Mouse (Mus musculus) forebrain, embryonic 16.5 days (tissue): ENCODE data around the gene Pde1a. TPM values are rescaled to one million over a fixed set of nuclear protein-coding genes. Genes with fewer than 3 reads are reported as not detected.

Experiments used
- ATAC-seq: fragments of 200-750 bp; cut with Nextera tagmentation; 2 replicates; pipeline ENCODE4 v1.8.0; 2017; ENCODE audit warnings: mild to moderate bottlenecking, moderate library complexity
- H3K27ac ChIP-seq: fragments of 300-500 bp; sonication (generic); 2 replicates; pipeline ENCODE4 v1.5.1; 2014; ENCODE audit warnings: low read length, control low read depth
- H3K27me3 ChIP-seq: fragments of 300-500 bp; sonication (generic); replicated peaks from 2 replicates; pipeline ENCODE4 v1.6.1; 2014; ENCODE audit warnings: low read length; ENCODE audit not compliant: control insufficient read depth, insufficient read depth
- H3K36me3 ChIP-seq: fragments of 300-500 bp; sonication (generic); 2 replicates; pipeline ENCODE4 v1.6.1; 2014; ENCODE audit not compliant: control insufficient read depth, insufficient read depth
- H3K4me1 ChIP-seq: fragments of 300-500 bp; sonication (generic); replicated peaks from 2 replicates; pipeline ENCODE4 v1.6.1; 2014; ENCODE audit warnings: low read length; ENCODE audit not compliant: control insufficient read depth, insufficient read depth
- H3K4me2 ChIP-seq: fragments of 300-500 bp; sonication (generic); 2 replicates; pipeline ENCODE4 v1.6.1; 2014; ENCODE audit warnings: mild to moderate bottlenecking, low read length, control low read depth
- H3K4me3 ChIP-seq: fragments of 300-500 bp; sonication (generic); replicated peaks from 2 replicates; pipeline ENCODE4 v1.5.1; 2014; ENCODE audit warnings: mild to moderate bottlenecking, low read length, control low read depth
- H3K9ac ChIP-seq: fragments of 300-500 bp; sonication (generic); replicated peaks from 2 replicates; pipeline ENCODE4 v1.6.1; 2014; ENCODE audit warnings: low read depth, low read length, control low read depth
- H3K9me3 ChIP-seq: fragments of 300-500 bp; sonication (generic); 2 replicates; pipeline ENCODE4 v1.6.1; 2016; ENCODE audit warnings: low read length; ENCODE audit not compliant: control insufficient read depth
- WGBS: fragments of 180-500 bp; shearing (Covaris S2); extraction: QIAGEN DNeasy Blood & Tissue Kit; methylation state at CpG from one replicate; pipeline ENCODE4 v1.1.7; 2014; 5-methylcytosine and 5-hydroxymethylcytosine counted together
- polyA plus RNA-seq: library from polyadenylated mRNA; unstranded; fragments of >200 nt; fragmentation: Nextera tagmentation; extraction: Ambion mirVana; gene quantifications from 2 replicates; pipeline ENCODE4 v1.2.1, GENCODE M21; 2015

The Pde1a gene
- polyA plus RNA-seq, 1 experiment from 2014 or later, result 20.3 TPM

GRCm38 (mm10) chr2:79978992-79979391 is 150.3 kb downstream of the Pde1a start:
- Histone ChIP-seq H3K9me3 (no peaks in the 10 kb centered on the region), H3K36me3 (no peaks in the 10 kb centered on the region), H3K4me3 (no peak overlapping the region), H3K27me3 (no peaks in the 10 kb centered on the region), H3K4me2 (no peak overlapping the region), H3K27ac (no peak overlapping the region), H3K4me1 (peaks cover 4% of the 10 kb centered on the region; the same call in 1 of the 2 replicates), H3K9ac (no peak overlapping the region)
- ATAC-seq, result no peak
- WGBS, result 83% methylated on average over 1 of the region's 1 CpGs

- H3K36me3 ChIP-seq, result no peaks in the 10 kb centered on the region
- H3K9me3 ChIP-seq, result no peaks in the 10 kb centered on the region
- H3K4me2 ChIP-seq, result no peak overlapping the region
- H3K4me3 ChIP-seq, result no peak overlapping the region
- no peak overlapping the region for H3K27ac ChIP-seq
- no peaks in the 10 kb centered on the region for H3K4me1 ChIP-seq
- H3K9ac ChIP-seq, result no peak overlapping the region
- no peaks in the 10 kb centered on the region for H3K27me3 ChIP-seq
- no peak for ATAC-seq
- 67% methylated on average over 5 of the region's 5 CpGs for WGBS
Observed at GRCm38 (mm10) chr2:79977259-79977658, 152.0 kb downstream of the Pde1a start.

- Histone ChIP-seq H3K4me3 (no peak overlapping the region), H3K4me2 (no peak overlapping the region), H3K9me3 (no peaks in the 10 kb centered on the region), H3K27me3 (no peaks in the 10 kb centered on the region), H3K9ac (no peak overlapping the region), H3K4me1 (no peaks in the 10 kb centered on the region), H3K36me3 (no peaks in the 10 kb centered on the region), H3K27ac (no peak overlapping the region)
- no peak for ATAC-seq
Observed at GRCm38 (mm10) chr2:79975947-79976346, 153.3 kb downstream of the Pde1a start.

GRCm38 (mm10) chr2:79972271-79972670 is 157.0 kb downstream of the Pde1a start:
- H3K9ac ChIP-seq, result no peak overlapping the region
- H3K27me3 ChIP-seq, result no peaks in the 10 kb centered on the region
- H3K4me1 ChIP-seq, result no peaks in the 10 kb centered on the region
- H3K27ac ChIP-seq, result no peak overlapping the region
- no peaks in the 10 kb centered on the region for H3K9me3 ChIP-seq
- no peak for ATAC-seq
- H3K4me3 ChIP-seq, result no peak overlapping the region
- no peak overlapping the region for H3K4me2 ChIP-seq
- no peaks in the 10 kb centered on the region for H3K36me3 ChIP-seq

- no peaks in the 10 kb centered on the region for H3K27me3 ChIP-seq
- ATAC-seq, result no peak
- 75% methylated on average over 5 of the region's 5 CpGs for WGBS
Observed at GRCm38 (mm10) chr2:79969594-79969993, 159.7 kb downstream of the Pde1a start.

GRCm38 (mm10) chr2:79966681-79967506 is 162.4 kb downstream of the Pde1a start:
- H3K9me3 ChIP-seq, result no peaks in the 10 kb centered on the region
- no peaks in the 10 kb centered on the region for H3K4me1 ChIP-seq
- H3K27me3 ChIP-seq, result no peaks in the 10 kb centered on the region
- H3K4me2 ChIP-seq, result no peak overlapping the region
- no peaks in the 10 kb centered on the region for H3K36me3 ChIP-seq
- H3K4me3 ChIP-seq, result no peak overlapping the region
- no peak overlapping the region for H3K9ac ChIP-seq
- ATAC-seq, result no peak
- WGBS, result 81% methylated on average over 9 of the region's 9 CpGs
- H3K27ac ChIP-seq, result no peak overlapping the region

More at GRCm38 (mm10) chr2:79969594-79969993, 159.7 kb downstream of the Pde1a start:
- no peaks in the 10 kb centered on the region for H3K9me3 ChIP-seq
- no peak overlapping the region for H3K9ac ChIP-seq
- no peaks in the 10 kb centered on the region for H3K36me3 ChIP-seq
- H3K27ac ChIP-seq, result no peak overlapping the region
- no peaks in the 10 kb centered on the region for H3K4me1 ChIP-seq
- H3K4me2 ChIP-seq, result no peak overlapping the region
- H3K4me3 ChIP-seq, result no peak overlapping the region

- H3K9me3 ChIP-seq, result no peaks in the 10 kb centered on the region
- no peak overlapping the region for H3K4me3 ChIP-seq
- no peak overlapping the region for H3K27ac ChIP-seq
- whole genome bisulfite sequencing, result 86% methylated on average over 1 of the region's 1 CpGs
- H3K4me2 ChIP-seq, result no peak overlapping the region
- H3K27me3 ChIP-seq, result no peaks in the 10 kb centered on the region
- no peaks in the 10 kb centered on the region for H3K36me3 ChIP-seq
- no peak for ATAC-seq
- H3K9ac ChIP-seq, result no peak overlapping the region
- no peaks in the 10 kb centered on the region for H3K4me1 ChIP-seq
Observed at GRCm38 (mm10) chr2:79966086-79966485, 163.2 kb downstream of the Pde1a start.

GRCm38 (mm10) chr2:79964964-79965363 is 164.3 kb downstream of the Pde1a start:
- Histone ChIP-seq H3K9me3 (no peaks in the 10 kb centered on the region), H3K27ac (no peak overlapping the region), H3K36me3 (no peaks in the 10 kb centered on the region), H3K4me3 (no peak overlapping the region), H3K9ac (no peak overlapping the region), H3K4me1 (no peaks in the 10 kb centered on the region), H3K4me2 (no peak overlapping the region), H3K27me3 (no peaks in the 10 kb centered on the region)
- 92% methylated on average over 4 of the region's 4 CpGs for WGBS
- no peak for ATAC-seq

GRCm38 (mm10) chr2:79961421-79961820 is 167.8 kb downstream of the Pde1a start:
- H3K36me3 ChIP-seq, result no peaks in the 10 kb centered on the region
- 82% methylated on average over 4 of the region's 4 CpGs for WGBS
- no peak overlapping the region for H3K4me2 ChIP-seq
- no peak overlapping the region for H3K9ac ChIP-seq
- no peak overlapping the region for H3K27ac ChIP-seq
- H3K4me3 ChIP-seq, result no peak overlapping the region
- no peak for ATAC-seq
- H3K4me1 ChIP-seq, result no peaks in the 10 kb centered on the region
- no peaks in the 10 kb centered on the region for H3K9me3 ChIP-seq
- no peaks in the 10 kb centered on the region for H3K27me3 ChIP-seq
